Mouse (Mus musculus) megakaryocyte-erythroid progenitor cell, adult 5-6 weeks (primary cell): ENCODE results near the gene Gimap1. TPM values are rescaled to one million over a fixed set of nuclear protein-coding genes. Genes with fewer than 3 reads are reported as not detected.

Experiments used
- ATAC-seq: replicated peaks from 2 replicates; pipeline ENCODE4 v1.8.0; 2016; ENCODE audit warnings: mild to moderate bottlenecking, inconsistent platforms; ENCODE audit not compliant: severe bottlenecking, poor library complexity, low FRiP score, low TSS enrichment
- total RNA-seq, 2 experiments: library from RNA; stranded (forward) in 1 of 2; stranded (reverse) in 1 of 2; fragments of 200-1000, 215-1000 nt in 1 of 2; fragments of >200 nt in 1 of 2; fragmentation: Nextera tagmentation in 1 of 2; gene quantifications; 2 replicates each; pipeline ENCODE4 v1.2.3; 2014 to 2017

Gimap1 gene
- 4.8 and 20.1 TPM in 2 replicates for total RNA-seq (2014; fragmentation: Nextera tagmentation)
- total RNA-seq (2017): 10.8 and 12.9 TPM in 2 replicates

- 0 out of 2 replicates have a peak, but pooled peaks have one; percentile 41 for ATAC-seq
Measured at GRCm38 (mm10) chr6:48738961-48739779, at the start of gene Gimap1. Gene Gimap1 (plus strand): TSS chr6:48739054.

GRCm38 (mm10) chr6:48689320-48689719, 49.5 kb upstream of the Gimap1 start:
- ATAC-seq: no peak

DNA sequence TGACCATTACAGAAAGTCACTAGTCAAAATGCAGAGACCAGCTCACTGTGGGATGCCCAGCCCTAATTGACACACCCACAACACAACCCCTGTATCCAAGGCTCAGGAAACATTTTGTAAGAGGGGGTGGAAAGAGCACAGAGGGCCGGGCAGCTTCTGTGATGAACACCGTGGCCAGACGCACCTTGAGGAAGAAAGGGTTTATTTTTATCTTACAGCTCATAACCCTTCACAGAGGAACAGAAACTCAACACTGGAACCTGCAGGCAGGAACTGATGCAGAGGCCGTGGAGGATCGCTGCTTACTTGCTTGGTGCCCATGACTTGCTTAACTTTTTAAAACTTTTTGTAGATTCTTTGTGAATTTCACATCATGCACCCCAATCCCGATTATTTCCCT, 45.9 kb upstream of the Gimap1 start:
- no peak for ATAC-seq

GRCm38 (mm10) chr6:48696830-48697554, 41.9 kb upstream of the Gimap1 start:
- ATAC-seq: no peak

GRCm38 (mm10) chr6:48697555-48697930, 41.3 kb upstream of the Gimap1 start:
- no peak for ATAC-seq

- no peak for ATAC-seq
Measured at GRCm38 (mm10) chr6:48698066-48698856, 40.6 kb upstream of the Gimap1 start.

- no peak for ATAC-seq
Measured at GRCm38 (mm10) chr6:48698888-48699287, 40.0 kb upstream of the Gimap1 start.

DNA sequence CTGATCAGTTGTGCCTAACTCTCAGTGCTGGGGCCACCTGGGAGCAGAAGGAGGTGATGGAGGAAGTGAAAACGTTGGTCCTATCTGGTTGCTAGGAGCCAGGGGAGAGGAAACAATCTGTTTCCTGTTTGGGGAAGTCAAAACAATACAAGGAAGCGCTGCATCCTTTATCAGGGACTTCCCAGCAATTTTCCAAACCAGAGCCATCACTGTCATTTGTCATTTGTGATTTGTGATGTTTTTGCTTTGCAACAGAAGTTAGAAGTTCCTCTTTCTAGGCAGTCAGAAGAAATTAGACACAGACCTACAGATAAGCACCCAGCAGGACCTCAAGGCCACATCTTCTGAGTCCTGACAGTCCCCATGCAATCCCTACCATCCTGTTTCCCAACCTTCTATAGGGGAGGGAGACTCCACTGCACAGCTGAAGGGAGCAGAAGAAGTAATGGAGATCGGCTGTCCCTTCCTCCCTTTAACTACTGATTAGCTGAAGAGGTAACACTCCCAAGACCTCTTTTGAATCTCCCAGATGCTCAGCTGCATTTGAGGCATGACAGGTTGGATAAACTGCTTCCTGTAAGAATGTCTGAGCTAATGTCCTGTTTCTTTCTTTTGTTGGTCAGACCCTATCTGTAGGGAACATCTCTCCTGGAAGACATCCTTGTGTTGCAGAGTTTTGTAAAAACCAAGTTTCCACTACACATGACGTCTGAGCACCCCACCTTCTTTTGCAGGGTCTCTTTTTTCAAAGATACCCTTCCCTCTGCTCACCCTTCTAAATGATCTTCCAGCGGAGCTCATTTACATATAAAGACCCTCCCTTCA, 38.4 kb upstream of the Gimap1 start:
- no peak for ATAC-seq

GRCm38 (mm10) chr6:48702146-48702545, 36.7 kb upstream of the Gimap1 start:
- ATAC-seq: no peak

- ATAC-seq: no peak
Measured at GRCm38 (mm10) chr6:48702601-48703000, 36.3 kb upstream of the Gimap1 start.

DNA sequence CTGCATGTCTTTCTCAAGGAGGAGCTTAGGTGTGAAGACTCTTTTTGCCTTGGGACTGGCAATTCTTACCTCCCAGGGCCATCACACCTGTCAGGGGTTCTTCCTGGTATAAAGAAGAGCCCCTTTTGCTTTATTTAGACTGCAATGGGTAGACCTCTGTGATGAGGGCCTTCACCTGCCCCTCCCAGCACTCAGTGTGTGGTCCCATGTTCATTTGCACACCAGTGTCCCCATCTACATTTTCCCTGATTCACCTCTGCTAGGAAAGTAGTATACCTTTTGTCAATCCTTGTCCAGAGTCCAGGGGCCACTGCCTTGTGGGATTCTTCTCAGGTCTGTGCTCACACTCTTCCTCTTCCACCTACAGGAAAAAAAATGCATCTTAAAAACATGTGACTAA, 34.7 kb upstream of the Gimap1 start:
- no peak for ATAC-seq

DNA sequence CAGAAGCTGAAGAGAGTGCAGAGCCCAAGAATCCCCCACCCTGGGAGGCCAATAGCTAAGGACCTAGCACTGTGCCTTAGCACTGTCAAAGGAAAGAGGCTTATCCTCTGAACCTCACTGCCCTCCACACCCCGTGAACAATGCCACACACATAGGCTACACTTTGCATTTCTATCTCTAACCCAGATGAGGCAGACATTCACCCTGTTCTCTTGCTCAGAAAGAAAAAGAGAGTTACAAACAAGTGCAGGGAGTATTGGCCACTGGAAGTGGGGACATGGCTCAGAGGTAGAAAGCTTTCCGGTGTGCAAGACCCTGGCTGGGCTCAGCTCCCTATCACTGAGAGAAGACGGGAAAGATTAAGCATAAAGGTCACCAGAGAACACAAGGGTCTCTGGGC, 32.7 kb upstream of the Gimap1 start:
- ATAC-seq: no peak

GRCm38 (mm10) chr6:48718455-48718854, 20.4 kb upstream of the Gimap1 start, which contains the start of the genes Gm28053 and Gimap7:
Gene Gm28053 (plus strand): TSS chr6:48718607.
Gene Gimap7 (plus strand): TSS chr6:48718621.
- 0 out of 2 replicates have a peak, but pooled peaks have one; percentile 26 for ATAC-seq

DNA sequence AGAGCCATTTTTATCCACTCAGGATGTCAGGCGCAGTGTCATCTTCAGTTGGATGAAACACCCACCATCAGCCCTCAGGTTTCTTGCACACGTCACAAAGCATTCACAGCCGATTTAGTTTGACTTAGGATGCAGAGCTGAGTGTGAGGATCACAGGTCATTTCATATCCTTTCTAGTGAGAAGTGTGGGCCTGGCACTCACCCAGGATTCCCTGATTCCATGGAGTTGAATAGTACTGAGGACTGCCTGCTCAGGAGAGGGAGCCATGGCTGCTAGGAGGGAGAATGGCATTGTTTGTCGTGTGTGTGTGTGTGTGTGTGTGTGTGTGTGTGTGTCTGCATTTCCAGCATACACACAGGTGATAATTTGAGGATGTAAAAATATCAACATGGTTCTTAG, 18.5 kb upstream of the Gimap1 start:
- ATAC-seq: no peak

- ATAC-seq: no peak
Measured at GRCm38 (mm10) chr6:48723468-48723867, 15.4 kb upstream of the Gimap1 start.

DNA sequence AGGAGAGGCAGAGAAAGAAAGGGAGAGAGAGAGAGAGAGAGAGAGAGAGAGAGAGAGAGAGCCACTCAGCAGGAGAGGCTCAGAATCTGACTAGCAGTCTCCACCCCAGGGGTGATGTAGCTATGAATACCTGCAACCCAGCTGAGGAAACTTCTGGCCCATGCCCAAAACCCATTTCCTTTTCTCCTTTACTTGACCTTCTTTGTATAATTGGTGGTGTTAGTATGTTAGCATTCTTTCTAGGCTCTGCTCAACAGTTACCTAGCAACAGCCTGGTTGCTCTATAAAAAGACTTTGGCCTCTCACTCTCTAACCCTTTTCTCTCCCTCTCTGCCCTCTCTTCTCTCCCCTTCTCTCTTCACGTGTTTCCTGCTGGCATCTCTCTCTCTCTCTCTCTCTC, 13.4 kb upstream of the Gimap1 start:
- no peak for ATAC-seq

GRCm38 (mm10) chr6:48727761-48728160, 11.1 kb upstream of the Gimap1 start:
- ATAC-seq: no peak

- ATAC-seq: no peak
Measured at GRCm38 (mm10) chr6:48732864-48733304, 6.0 kb upstream of the Gimap1 start.

- no peak for ATAC-seq
Measured at GRCm38 (mm10) chr6:48733660-48734059, 5.2 kb upstream of the Gimap1 start.
